Mouse (Mus musculus) myocyte (in vitro differentiated cells): ENCODE measurements around the gene Mfn1.

Source experiments
- E2F4 ChIP-seq: IDR thresholded peaks from one replicate; pipeline ENCODE4 v1.6.1; 2011; ENCODE audit warnings: mild to moderate bottlenecking, control low read depth, moderate library complexity; ENCODE audit not compliant: insufficient read depth
- MAX ChIP-seq: IDR thresholded peaks from one replicate; pipeline ENCODE4 v1.6.1; 2011; ENCODE audit warnings: low read depth, mild to moderate bottlenecking, control low read depth
- POLR2A ChIP-seq: IDR thresholded peaks from one replicate; pipeline ENCODE4 v1.6.1; 2011; ENCODE audit warnings: low read depth, mild to moderate bottlenecking, control low read depth, moderate library complexity; ENCODE audit not compliant: insufficient read length

DNA sequence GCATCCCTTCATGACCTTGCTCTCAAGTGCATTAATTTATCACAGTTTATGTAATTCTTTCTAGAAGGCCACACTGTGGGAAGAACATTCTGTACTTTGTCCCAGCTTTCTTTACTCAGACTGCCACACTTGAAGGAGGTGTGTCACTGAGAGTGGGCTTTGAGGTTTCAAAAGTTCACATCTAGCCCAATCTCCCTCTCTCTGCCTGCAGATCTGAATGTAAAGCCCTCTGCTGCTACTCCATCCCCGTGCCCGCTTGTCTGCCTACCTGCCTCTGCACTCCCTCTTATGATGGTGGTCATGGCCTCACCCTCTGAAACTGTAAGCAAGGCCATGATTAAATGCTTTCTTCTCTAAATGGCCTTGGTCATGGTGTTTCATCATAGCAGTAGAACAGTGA is 28.9 kb upstream of the Mfn1 start:
- TF ChIP-seq POLR2A (no peak), E2F4 (no peak), MAX (no peak)
